Mouse (Mus musculus) heart, embryonic 12.5 days (tissue): Measurements from ENCODE around the gene Gstp2. TPM values are rescaled to one million over a fixed set of nuclear protein-coding genes. Genes with fewer than 3 reads are reported as not detected.

Experiments used
- ATAC-seq: fragments of 200-750 bp; cut with Nextera tagmentation; 2 replicates; pipeline ENCODE4 v1.8.0; 2017; ENCODE audit warnings: moderate TSS enrichment, moderate library complexity; ENCODE audit not compliant: insufficient number of reproducible peaks, low FRiP score
- H3K27ac ChIP-seq: fragments of 300-500 bp; sonication (generic); 2 replicates; pipeline ENCODE4 v1.5.1; 2016; ENCODE audit warnings: mild to moderate bottlenecking, moderate library complexity; ENCODE audit not compliant: poor library complexity, severe bottlenecking
- H3K27me3 ChIP-seq: fragments of 300-500 bp; sonication (generic); replicated peaks from 2 replicates; pipeline ENCODE4 v1.6.1; 2016; ENCODE audit warnings: mild to moderate bottlenecking, moderate library complexity
- H3K36me3 ChIP-seq: fragments of 300-500 bp; sonication (generic); 2 replicates; pipeline ENCODE4 v1.6.1; 2016; ENCODE audit warnings: mild to moderate bottlenecking, moderate library complexity
- H3K4me1 ChIP-seq: fragments of 300-500 bp; sonication (generic); replicated peaks from 2 replicates; pipeline ENCODE4 v1.6.1; 2016; ENCODE audit warnings: mild to moderate bottlenecking
- H3K4me2 ChIP-seq: fragments of 300-500 bp; sonication (generic); 2 replicates; pipeline ENCODE4 v1.6.1; 2016; ENCODE audit warnings: mild to moderate bottlenecking, moderate library complexity
- H3K4me3 ChIP-seq: fragments of 300-500 bp; sonication (generic); 2 replicates; pipeline ENCODE4 v1.5.1; 2016; ENCODE audit warnings: mild to moderate bottlenecking
- H3K9ac ChIP-seq: fragments of 300-500 bp; sonication (generic); 2 replicates; pipeline ENCODE4 v1.6.1; 2016; ENCODE audit warnings: mild to moderate bottlenecking, moderate library complexity
- H3K9me3 ChIP-seq: fragments of 300-500 bp; sonication (generic); replicated peaks from 2 replicates; pipeline ENCODE4 v1.6.1; 2016; ENCODE audit warnings: mild to moderate bottlenecking, moderate library complexity
- WGBS: fragments of 180-500 bp; shearing (Covaris S2); methylation state at CpG from one replicate; pipeline ENCODE4 v1.1.7; 2016; 5-methylcytosine and 5-hydroxymethylcytosine counted together
- polyA plus RNA-seq: library from polyadenylated mRNA; unstranded; fragments of >200 nt; fragmentation: Nextera tagmentation; extraction: Ambion mirVana; gene quantifications from 2 replicates; pipeline ENCODE4 v1.2.1, GENCODE M21; 2016

Gstp2 gene
- polyA plus RNA-seq, 1 experiment from 2014 or later, result 7.1 TPM

GRCm38 (mm10) chr19:4027576-4027975, 18.2 kb downstream of the Gstp2 start:
- Histone ChIP-seq H3K4me3 (no peak overlapping the region), H3K9me3 (peaks cover 16% of the 10 kb centered on the region), H3K27me3 (no peaks in the 10 kb centered on the region), H3K36me3 (no peaks in the 10 kb centered on the region), H3K4me1 (no peaks in the 10 kb centered on the region), H3K9ac (no peak overlapping the region), H3K4me2 (no peak overlapping the region), H3K27ac (no peak overlapping the region)
- no peak for ATAC-seq

GRCm38 (mm10) chr19:4023185-4023584, 22.6 kb downstream of the Gstp2 start:
- no peaks in the 10 kb centered on the region for H3K4me1 ChIP-seq
- no peak overlapping the region for H3K27ac ChIP-seq
- H3K27me3 ChIP-seq, result no peaks in the 10 kb centered on the region
- ATAC-seq, result no peak
- no peak overlapping the region for H3K4me3 ChIP-seq
- 57% methylated on average over 7 of the region's 7 CpGs for WGBS
- H3K36me3 ChIP-seq, result no peaks in the 10 kb centered on the region
- H3K4me2 ChIP-seq, result no peak overlapping the region
- H3K9me3 ChIP-seq, result peaks cover 16% of the 10 kb centered on the region
- no peak overlapping the region for H3K9ac ChIP-seq

- Histone ChIP-seq H3K27me3 (no peaks in the 10 kb centered on the region), H3K9me3 (no peaks in the 10 kb centered on the region), H3K4me3 (no peak overlapping the region), H3K4me2 (no peak overlapping the region), H3K9ac (no peak overlapping the region), H3K36me3 (no peaks in the 10 kb centered on the region), H3K27ac (no peak overlapping the region), H3K4me1 (peaks cover 12% of the 10 kb centered on the region)
- WGBS, result 38% methylated on average over 18 of the region's 18 CpGs
- ATAC-seq, result peak; percentile 60
These were observed 26.9 kb downstream of the Gstp2 start for GRCm38 (mm10) chr19:4018743-4019583.

- Histone ChIP-seq H3K4me3 (no peak overlapping the region), H3K4me1 (peaks cover 15% of the 10 kb centered on the region), H3K4me2 (no peak overlapping the region), H3K9ac (no peak overlapping the region), H3K27ac (no peak overlapping the region), H3K27me3 (no peaks in the 10 kb centered on the region), H3K36me3 (no peaks in the 10 kb centered on the region), H3K9me3 (no peaks in the 10 kb centered on the region)
- ATAC-seq, result no peak
- 61% methylated on average over 10 of the region's 10 CpGs for WGBS
These were observed 27.8 kb downstream of the Gstp2 start for GRCm38 (mm10) chr19:4017921-4018587.

- Histone ChIP-seq H3K9ac (no peak overlapping the region; the same call in 1 of the 2 replicates), H3K4me2 (no peak overlapping the region), H3K27me3 (no peaks in the 10 kb centered on the region), H3K36me3 (peaks cover 4% of the 10 kb centered on the region), H3K9me3 (no peaks in the 10 kb centered on the region), H3K4me3 (no peak overlapping the region), H3K4me1 (peaks cover 28% of the 10 kb centered on the region), H3K27ac (0 out of 2 replicates have a peak overlapping the region, but pooled peaks have one; percentile 10)
- no peak for ATAC-seq
- WGBS, result 45% methylated on average over 5 of the region's 5 CpGs
These were observed 30.2 kb downstream of the Gstp2 start for GRCm38 (mm10) chr19:4015635-4016034.

- H3K9me3 ChIP-seq, result no peaks in the 10 kb centered on the region
- H3K4me1 ChIP-seq, result peaks cover 28% of the 10 kb centered on the region
- no peak overlapping the region for H3K4me2 ChIP-seq
- H3K27ac ChIP-seq, result no peak overlapping the region
- H3K27me3 ChIP-seq, result no peaks in the 10 kb centered on the region
- no peak for ATAC-seq
- peaks cover 11% of the 10 kb centered on the region for H3K36me3 ChIP-seq
- H3K4me3 ChIP-seq, result no peak overlapping the region
- H3K9ac ChIP-seq, result no peak overlapping the region
These were observed 31.0 kb downstream of the Gstp2 start for GRCm38 (mm10) chr19:4014802-4015201.

GRCm38 (mm10) chr19:4013066-4013465, 32.8 kb downstream of the Gstp2 start:
- peak overlapping the region; percentile 85 for H3K4me3 ChIP-seq

GRCm38 (mm10) chr19:4012432-4013022, 33.3 kb downstream of the Gstp2 start, which contains the start of gene Ndufv1:
Ndufv1 (minus strand) TSS chr19:4012806.
- peak within 1 kb of the TSS; percentile 53 for H3K27ac ChIP-seq
- peak; percentile 98 for ATAC-seq
- peak within 1 kb of the TSS; percentile 85 for H3K4me3 ChIP-seq
- WGBS, result under 1% methylated on average over 45 of the region's 45 CpGs
- H3K4me1 ChIP-seq, result peaks cover 28% of the 10 kb centered on the region
- no peaks in the 10 kb centered on the region for H3K27me3 ChIP-seq
- peaks cover 34% of the 10 kb centered on the region for H3K36me3 ChIP-seq
- peak within 1 kb of the TSS; percentile 84 for H3K9ac ChIP-seq
- H3K4me2 ChIP-seq, result peak within 1 kb of the TSS; percentile 69
- no peaks in the 10 kb centered on the region for H3K9me3 ChIP-seq

More at GRCm38 (mm10) chr19:4013066-4013465, 32.8 kb downstream of the Gstp2 start:
- H3K9ac ChIP-seq, result peak overlapping the region; percentile 38
- ATAC-seq, result peak; percentile 66
- peaks cover 28% of the 10 kb centered on the region for H3K36me3 ChIP-seq
- peak overlapping the region; percentile 53 for H3K27ac ChIP-seq
- peaks cover 28% of the 10 kb centered on the region for H3K4me1 ChIP-seq
- H3K4me2 ChIP-seq, result peak overlapping the region; percentile 55
- no peaks in the 10 kb centered on the region for H3K27me3 ChIP-seq
- WGBS, result 8% methylated on average over 9 of the region's 9 CpGs
- H3K9me3 ChIP-seq, result no peaks in the 10 kb centered on the region

GRCm38 (mm10) chr19:4011086-4011485, 34.7 kb downstream of the Gstp2 start:
- WGBS, result 94% methylated on average over 5 of the region's 5 CpGs
- peak overlapping the region; percentile 69; the same call in 1 of the 2 replicates for H3K4me2 ChIP-seq
- no peaks in the 10 kb centered on the region for H3K27me3 ChIP-seq
- no peak overlapping the region for H3K9ac ChIP-seq
- no peak overlapping the region for H3K27ac ChIP-seq
- H3K4me1 ChIP-seq, result peaks cover 29% of the 10 kb centered on the region
- no peak for ATAC-seq
- no peaks in the 10 kb centered on the region for H3K9me3 ChIP-seq
- no peak overlapping the region for H3K4me3 ChIP-seq
- H3K36me3 ChIP-seq, result peaks cover 48% of the 10 kb centered on the region

- ATAC-seq, result no peak
- WGBS, result 88% methylated on average over 8 of the region's 8 CpGs
- H3K4me1 ChIP-seq, result peaks cover 50% of the 10 kb centered on the region
- peaks cover 61% of the 10 kb centered on the region for H3K36me3 ChIP-seq
- H3K4me2 ChIP-seq, result no peak overlapping the region
- H3K4me3 ChIP-seq, result no peak overlapping the region
- H3K27me3 ChIP-seq, result no peaks in the 10 kb centered on the region
- no peak overlapping the region for H3K9ac ChIP-seq
- no peak overlapping the region for H3K27ac ChIP-seq
- no peaks in the 10 kb centered on the region for H3K9me3 ChIP-seq
These were observed 39.9 kb downstream of the Gstp2 start for GRCm38 (mm10) chr19:4005971-4006370.

GRCm38 (mm10) chr19:4005091-4005490, 40.7 kb downstream of the Gstp2 start:
- peak overlapping the region; percentile 21; the same call in 1 of the 2 replicates for H3K9ac ChIP-seq
- peaks cover 54% of the 10 kb centered on the region for H3K36me3 ChIP-seq
- peaks cover 51% of the 10 kb centered on the region for H3K4me1 ChIP-seq
- peak overlapping the region; percentile 6; the same call in 1 of the 2 replicates for H3K4me2 ChIP-seq
- peak overlapping the region; percentile 11 for H3K27ac ChIP-seq
- ATAC-seq, result no peak
- no peaks in the 10 kb centered on the region for H3K27me3 ChIP-seq
- no peak overlapping the region for H3K4me3 ChIP-seq
- WGBS, result 83% methylated on average over 9 of the region's 9 CpGs
- H3K9me3 ChIP-seq, result no peaks in the 10 kb centered on the region
